13 mouse cellular contexts compared by ENCODE assay signal in genomic region chr2:159019921-159020534, GRCm38 (mm10).
A peak's percentile ranks its signal among the peaks of the same experiment; 100 is the strongest.
DNase-seq lines count a peak whose midpoint lies in the region; ATAC-seq and TF ChIP-seq lines count a peak whose summit lies in the region.
"Had no signal": no experiment of that assay in that cellular context is flagged by ENCODE, and none has a peak within 500 bp of the region (broad histone marks: within the 10 kb centered on the region; RNA-seq: fewer than 3 reads in every experiment).

No protein-coding gene starts in this region.

- no peak for TF ChIP-seq EP300 in heart, postnatal 0 days (IDR thresholded peaks at IDR 0.05; ENCODE audit: low read depth)

- H3K4me2 ChIP-seq in kidney, postnatal 0 days (ENCODE audit: low read length), result no peak overlapping the region
- H3K4me2 ChIP-seq in embryonic facial prominence, embryonic 14.5 days (ENCODE audit: low read depth, low read length), result no peak overlapping the region
- no peak overlapping the region for H3K4me2 ChIP-seq in heart, postnatal 0 days (ENCODE audit: low read depth, low read length)
- H3K4me2 ChIP-seq in limb, embryonic 13.5 days (replicated peaks), result no peak overlapping the region
- H3K4me2 ChIP-seq: lung, embryonic 15.5 days had no signal

- H3K9me3 ChIP-seq in kidney, postnatal 0 days (replicated peaks; ENCODE audit: low read length), result no peaks in the 10 kb centered on the region
- no peaks in the 10 kb centered on the region for H3K9me3 ChIP-seq in embryonic facial prominence, embryonic 14.5 days (ENCODE audit: control insufficient read depth, low read length)
- H3K9me3 ChIP-seq in heart, postnatal 0 days (replicated peaks; ENCODE audit: control insufficient read depth, low read length), result no peaks in the 10 kb centered on the region
- H3K9me3 ChIP-seq in limb, embryonic 13.5 days, result no peaks in the 10 kb centered on the region
- H3K9me3 ChIP-seq: lung, embryonic 15.5 days had no signal

- H3K9ac ChIP-seq in kidney, postnatal 0 days (ENCODE audit: low read depth, low read length), result no peak overlapping the region
- no peak overlapping the region for H3K9ac ChIP-seq in embryonic facial prominence, embryonic 14.5 days (ENCODE audit: low read depth, low read length)
- no peak overlapping the region for H3K9ac ChIP-seq in heart, postnatal 0 days (replicated peaks; ENCODE audit: low read depth, low read length)
- no peak overlapping the region for H3K9ac ChIP-seq in limb, embryonic 13.5 days
- H3K9ac ChIP-seq: lung, embryonic 15.5 days had no signal

- WGBS in kidney, postnatal 0 days, result 34% methylated on average over 4 of the region's 4 CpGs
- WGBS in embryonic facial prominence, embryonic 14.5 days, result 48% methylated on average over 4 of the region's 4 CpGs
- WGBS in heart, postnatal 0 days, result 31% methylated on average over 4 of the region's 4 CpGs
- 29% methylated on average over 4 of the region's 4 CpGs for WGBS in limb, embryonic 13.5 days

- H3K36me3 ChIP-seq in kidney, postnatal 0 days (ENCODE audit: insufficient read depth, low read length), result no peaks in the 10 kb centered on the region
- H3K36me3 ChIP-seq in embryonic facial prominence, embryonic 14.5 days (ENCODE audit: control insufficient read depth, insufficient read depth, low read length), result no peaks in the 10 kb centered on the region
- no peaks in the 10 kb centered on the region for H3K36me3 ChIP-seq in heart, postnatal 0 days (replicated peaks; ENCODE audit: control insufficient read depth, insufficient read depth, low read length)
- no peaks in the 10 kb centered on the region for H3K36me3 ChIP-seq in limb, embryonic 13.5 days
- H3K36me3 ChIP-seq: lung, embryonic 15.5 days had no signal

- TF ChIP-seq CTCF in kidney, postnatal 0 days (IDR thresholded peaks at IDR 0.05; ENCODE audit: low read depth), result no peak
- no peak for TF ChIP-seq CTCF in heart, postnatal 0 days (IDR thresholded peaks at IDR 0.05; ENCODE audit: low read depth)

- H3K4me3 ChIP-seq in kidney, postnatal 0 days (replicated peaks; ENCODE audit: low read depth, low read length), result no peak overlapping the region
- no peak overlapping the region for H3K4me3 ChIP-seq in embryonic facial prominence, embryonic 14.5 days (ENCODE audit: low read depth, low read length)
- H3K4me3 ChIP-seq in heart, postnatal 0 days (ENCODE audit: low read depth, low read length), result no peak overlapping the region
- H3K4me3 ChIP-seq in limb, embryonic 13.5 days, result no peak overlapping the region
- H3K4me3 ChIP-seq: lung, embryonic 15.5 days had no signal

- ATAC-seq in kidney, postnatal 0 days (replicated peaks; ENCODE audit: low FRiP score, low read depth), result no peak
- no peak for ATAC-seq in embryonic facial prominence, embryonic 14.5 days (ENCODE audit: low read depth)
- peak; percentile 53 for ATAC-seq in heart, postnatal 0 days (ENCODE audit: insufficient read depth, low read depth)
- ATAC-seq in limb, embryonic 13.5 days (ENCODE audit: low FRiP score, low read depth), result no peak
- ATAC-seq: forebrain, embryonic 14.5 days; intestine, embryonic 16.5 days had no signal

- peak; percentile 0 for DNase-seq in kidney, postnatal 0 days (ENCODE audit: low spot score)
- no peak for DNase-seq in kidney, postnatal 10 days
- peak; percentile 12 for DNase-seq in embryonic facial prominence, embryonic 14.5 days (ENCODE audit: low spot score)
- peak; percentile 51 for DNase-seq in heart, postnatal 0 days (ENCODE audit: low spot score)
- no peak for DNase-seq in gastrocnemius, adult 8-10 months (ENCODE audit: low spot score in 2 of 2)
- DNase-seq in adrenal gland, adult 8-10 months, result no peak
- DNase-seq in cerebellum, adult 8-10 months, result no peak
- DNase-seq: retina, postnatal 1 day had no signal

- H3K27me3 ChIP-seq in kidney, postnatal 0 days (ENCODE audit: insufficient read depth, low read length), result no peaks in the 10 kb centered on the region
- H3K27me3 ChIP-seq in embryonic facial prominence, embryonic 14.5 days (replicated peaks; ENCODE audit: control insufficient read depth, insufficient read depth, low read length), result no peaks in the 10 kb centered on the region
- no peaks in the 10 kb centered on the region for H3K27me3 ChIP-seq in heart, postnatal 0 days (ENCODE audit: control insufficient read depth, insufficient read depth, low read length)
- H3K27me3 ChIP-seq in limb, embryonic 13.5 days, result peaks cover 3% of the 10 kb centered on the region; the same call in 1 of the 2 replicates
- H3K27me3 ChIP-seq: lung, embryonic 15.5 days had no signal

- H3K27ac ChIP-seq in kidney, postnatal 0 days, result no peak overlapping the region
- no peak overlapping the region for H3K27ac ChIP-seq in embryonic facial prominence, embryonic 14.5 days (replicated peaks; ENCODE audit: low read depth, low read length)
- no peak overlapping the region for H3K27ac ChIP-seq in heart, postnatal 0 days (ENCODE audit: low read depth)
- peak overlapping the region; percentile 67; the same call in 1 of the 2 replicates for H3K27ac ChIP-seq in limb, embryonic 13.5 days
- H3K27ac ChIP-seq: lung, embryonic 15.5 days; stomach, postnatal 0 days had no signal

- H3K4me1 ChIP-seq in kidney, postnatal 0 days (replicated peaks; ENCODE audit: insufficient read depth, low read length), result no peaks in the 10 kb centered on the region
- no peaks in the 10 kb centered on the region for H3K4me1 ChIP-seq in embryonic facial prominence, embryonic 14.5 days (ENCODE audit: control insufficient read depth, insufficient read depth, low read length)
- H3K4me1 ChIP-seq in heart, postnatal 0 days (ENCODE audit: control insufficient read depth, insufficient read depth), result no peaks in the 10 kb centered on the region
- H3K4me1 ChIP-seq in limb, embryonic 13.5 days, result peaks cover 13% of the 10 kb centered on the region
- H3K4me1 ChIP-seq: lung, embryonic 15.5 days had no signal

Comparison
In these comparisons a context has a peak if more than half of its experiments do, and no peak if none do; other contexts are left out.
1. DNase-seq: peak in kidney, postnatal 0 days (single experiment), embryonic facial prominence, embryonic 14.5 days (single experiment) and heart, postnatal 0 days (single experiment); none in kidney, postnatal 10 days (single experiment), gastrocnemius, adult 8-10 months (0 of 2), adrenal gland, adult 8-10 months (single experiment) and cerebellum, adult 8-10 months (single experiment).